Mouse (Mus musculus) Patski (cell line): ENCODE measurements around the gene Plin5. TPM values are rescaled to one million over a fixed set of nuclear protein-coding genes. Genes with fewer than 3 reads are reported as not detected.
"Not testable (repeated sequence)": the region's sequence is repeated elsewhere in the genome, so short reads cannot be mapped to it uniquely, and the experiment has no call there.

Experiments
- ATAC-seq: fragments of 100-300 bp; one replicate; pipeline ENCODE4 v1.8.0; 2021
- CTCF ChIA-PET: fragments of 350-600 bp; sonication (Branson Sonifier 250); formaldehyde crosslinking; loops from one replicate; lab custom pipeline; 2022; ENCODE audit warnings: inconsistent platforms; lab: Charles Lee
- POLR2A ChIA-PET: fragments of 350-600 bp; sonication (Branson Sonifier 250); formaldehyde crosslinking; loops from one replicate; lab custom pipeline; 2022; ENCODE audit warnings: antibody characterized with exemption, inconsistent platforms; lab: Charles Lee
- DNase-seq: peaks from one replicate; pipeline ENCODE4 v3.0.0-alpha.2; 2011; ENCODE audit warnings: low read depth, low spot score
- H3K27me3 ChIP-seq: fragments of 371-371 bp; one replicate; pipeline ENCODE4 v1.5.1; 2021
- CTCF ChIP-seq: fragments of 100-300 bp; IDR thresholded peaks from one replicate; pipeline ENCODE4 v1.5.1; 2021
- in situ Hi-C: fragments of 300-500 bp; cut with MboI; formaldehyde crosslinking; loops from 3 replicates; pipeline ENCODE4 v1.11.1; 2018; ENCODE audit warnings: low pct_unique_long_range_greater_than_20kb, mixed read lengths
- polyA plus RNA-seq: library from polyadenylated mRNA; unstranded; gene quantifications from one replicate; pipeline ENCODE4 v1.2.3, GENCODE M21; 2021

Gene Plin5
- polyA plus RNA-seq, 1 experiment from 2014 or later, result 0.55 TPM

GRCm38 (mm10) chr17:56098180-56098579 is 19.2 kb downstream of the Plin5 start:
- in situ Hi-C loops, result no loop called here
- no peak for TF ChIP-seq CTCF
- no peaks in the 10 kb centered on the region for H3K27me3 ChIP-seq
- POLR2A ChIA-PET, result interaction anchor here (0.9 kb wide), 1 partner anchor 77 kb away, joined by 3 read pairs; no protein-coding TSS in a partner anchor
- DNase-seq (no peak), ATAC-seq (no peak)
- CTCF ChIA-PET, result interaction anchor here (1.1 kb wide), 1 partner anchor 11 kb away, joined by 3 read pairs; no protein-coding TSS in a partner anchor

GRCm38 (mm10) chr17:56096883-56097282 is 20.5 kb downstream of the Plin5 start:
- TF ChIP-seq CTCF, result no peak
- ChIA-PET CTCF (interaction anchor here (1.1 kb wide), 1 partner anchor 10 kb away, joined by 3 read pairs; no protein-coding TSS in a partner anchor), POLR2A (no interaction called here)
- DNase-seq, result no peak
- no peaks in the 10 kb centered on the region for H3K27me3 ChIP-seq
- ATAC-seq, result no peak
- in situ Hi-C loops, result no loop called here

- TF ChIP-seq CTCF, result no peak
- POLR2A ChIA-PET, result interaction anchor here (1.0 kb wide), 2 partner anchors 9 to 10 kb away, joined by 3 to 9 read pairs; no protein-coding TSS in a partner anchor
- CTCF ChIA-PET, result interaction anchor here (0.7 to 2.0 kb wide), 2 partner anchors 9 to 10 kb away, joined by 3 to 7 read pairs; no protein-coding TSS in a partner anchor
- no peak for DNase-seq
- ATAC-seq, result no peak
- no peaks in the 10 kb centered on the region for H3K27me3 ChIP-seq
- in situ Hi-C loops, result no loop called here
These were observed 24.6 kb downstream of the Plin5 start for GRCm38 (mm10) chr17:56092794-56093193.

GRCm38 (mm10) chr17:56092312-56092711 is 25.1 kb downstream of the Plin5 start:
- H3K27me3 ChIP-seq, result no peaks in the 10 kb centered on the region
- TF ChIP-seq CTCF, result no peak
- DNase-seq, result no peak
- ATAC-seq, result no peak
- in situ Hi-C loops, result no loop called here
- ChIA-PET CTCF (interaction anchor here (0.7 to 2.0 kb wide), 2 partner anchors 9 kb away, joined by 3 to 7 read pairs; no protein-coding TSS in a partner anchor), POLR2A (interaction anchor here (1.0 kb wide), 2 partner anchors 9 to 10 kb away, joined by 3 to 9 read pairs; no protein-coding TSS in a partner anchor)

GRCm38 (mm10) chr17:56080781-56081585 is 36.4 kb downstream of the Plin5 start:
- no peak for TF ChIP-seq CTCF
- peak; percentile 44 for DNase-seq
- POLR2A ChIA-PET, result interaction anchor here (1.1 kb wide), 1 partner anchor 10 kb away, joined by 3 read pairs; no protein-coding TSS in a partner anchor
- in situ Hi-C loops, result no loop called here
- ATAC-seq, result peak; percentile 41
- CTCF ChIA-PET, result interaction anchor here (1.1 to 1.3 kb wide), 2 partner anchors 9 to 10 kb away, joined by 3 read pairs; no protein-coding TSS in a partner anchor
- no peaks in the 10 kb centered on the region for H3K27me3 ChIP-seq

GRCm38 (mm10) chr17:56079921-56080320 is 37.5 kb downstream of the Plin5 start:
- H3K27me3 ChIP-seq, result no peaks in the 10 kb centered on the region
- TF ChIP-seq CTCF, result no peak
- ATAC-seq (no peak), DNase-seq (no peak)
- in situ Hi-C loops, result no loop called here
- ChIA-PET POLR2A (no interaction called here), CTCF (interaction anchor here (1.3 kb wide), 1 partner anchor 43 kb away, joined by 5 read pairs; the partner anchor contains the start of gene Sh3gl1)

- peak; percentile 99 for DNase-seq
- ATAC-seq, result peak; percentile 80
- H3K27me3 ChIP-seq, result no peaks in the 10 kb centered on the region
- TF ChIP-seq CTCF, result no peak
- POLR2A ChIA-PET, result interaction anchor here (1.0 kb wide), 1 partner anchor 70 kb away, joined by 3 read pairs; no protein-coding TSS in a partner anchor
- in situ Hi-C loops, result no loop called here
- CTCF ChIA-PET, result interaction anchor here (1.0 to 1.7 kb wide), 5 partner anchors 11 to 245 kb away, joined by 3 to 5 read pairs (median 3); partner anchors contain the start of gene Sh3gl1
These were observed 38.3 kb downstream of the Plin5 start, which contains the start of gene Hdgfl2 for GRCm38 (mm10) chr17:56078880-56079795. Gene Hdgfl2, plus strand, starts transcription at chr17:56079634.

GRCm38 (mm10) chr17:56078361-56078760 is 39.0 kb downstream of the Plin5 start:
- POLR2A ChIA-PET, result interaction anchor here (0.8 to 1.0 kb wide), 2 partner anchors 41 to 69 kb away, joined by 3 read pairs; no protein-coding TSS in a partner anchor
- H3K27me3 ChIP-seq, DNase-seq, in situ Hi-C loops, ATAC-seq: not testable (repeated sequence)
- CTCF ChIA-PET, result interaction anchor here (1.0 to 1.7 kb wide), 6 partner anchors 10 to 246 kb away, joined by 3 to 5 read pairs (median 4); partner anchors contain the start of gene Sh3gl1

GRCm38 (mm10) chr17:56077523-56077922 is 39.9 kb downstream of the Plin5 start:
- ChIA-PET POLR2A (interaction anchor here (0.8 kb wide), 1 partner anchor 40 kb away, joined by 3 read pairs; no protein-coding TSS in a partner anchor), CTCF (interaction anchor here (0.8 to 1.7 kb wide), 4 partner anchors 9 to 63 kb away, joined by 3 to 5 read pairs (median 4); partner anchors contain the start of gene Sh3gl1)
- TF ChIP-seq CTCF, result no peak
- no peaks in the 10 kb centered on the region for H3K27me3 ChIP-seq
- in situ Hi-C loops, result no loop called here
- DNase-seq (no peak), ATAC-seq (no peak)
